ENCODE assay signal across 8 mouse cellular contexts in genomic region chr2:30544782-30545435, GRCm38 (mm10). TPM values are rescaled to one million over a fixed set of nuclear protein-coding genes. Genes with fewer than 3 reads are reported as not detected.
DNase-seq lines count a peak whose midpoint lies in the region; ATAC-seq and TF ChIP-seq lines count a peak whose summit lies in the region.

No protein-coding gene starts in this region.

- H3K4me3 ChIP-seq in bone marrow, adult 2 months (replicated peaks; ENCODE audit: control insufficient read depth, low read depth, low read length): peak overlapping the region; percentile 10
- H3K4me3 ChIP-seq in embryonic facial prominence, embryonic 13.5 days: peak overlapping the region; percentile 34
- no peak overlapping the region; the same call in 1 of the 2 replicates for H3K4me3 ChIP-seq in heart, adult 2 months
- H3K4me3 ChIP-seq in limb, embryonic 10.5 days: peak overlapping the region; percentile 41
- H3K4me3 ChIP-seq in midbrain, embryonic 12.5 days: peak overlapping the region; percentile 16; the same call in 1 of the 2 replicates

- no peaks in the 10 kb centered on the region for H3K9me3 ChIP-seq in embryonic facial prominence, embryonic 13.5 days
- H3K9me3 ChIP-seq in limb, embryonic 10.5 days (replicated peaks): no peaks in the 10 kb centered on the region
- no peaks in the 10 kb centered on the region; the same call in 1 of the 2 replicates for H3K9me3 ChIP-seq in midbrain, embryonic 12.5 days

- no peak for TF ChIP-seq POLR2A in bone marrow, adult 2 months (IDR thresholded peaks at IDR 0.05; ENCODE audit: borderline replicate concordance, control insufficient read depth, low read depth, low read length)
- TF ChIP-seq POLR2A in heart, adult 2 months (IDR thresholded peaks at IDR 0.05; ENCODE audit: insufficient read depth, low read depth, low read length): peak; percentile 66

- H3K27ac ChIP-seq in bone marrow, adult 2 months (ENCODE audit: control insufficient read depth, insufficient read depth, low read depth, low read length, poor library complexity): no peak overlapping the region
- H3K27ac ChIP-seq in embryonic facial prominence, embryonic 13.5 days: peak overlapping the region; percentile 57
- H3K27ac ChIP-seq in heart, adult 2 months: no peak overlapping the region; the same call in 1 of the 2 replicates
- peak overlapping the region; percentile 91 for H3K27ac ChIP-seq in limb, embryonic 10.5 days
- H3K27ac ChIP-seq in midbrain, embryonic 12.5 days (replicated peaks): peak overlapping the region; percentile 43

- WGBS in bone marrow, adult 2 months: 2% methylated on average over 35 of the region's 35 CpGs
- 2% methylated on average over 35 of the region's 35 CpGs for WGBS in embryonic facial prominence, embryonic 13.5 days
- 7% methylated on average over 35 of the region's 35 CpGs for WGBS in heart, adult 2 months
- WGBS in limb, embryonic 10.5 days: 3% methylated on average over 35 of the region's 35 CpGs
- 3% methylated on average over 35 of the region's 35 CpGs for WGBS in midbrain, embryonic 12.5 days

- TF ChIP-seq CTCF in bone marrow, adult 2 months (IDR thresholded peaks at IDR 0.05; ENCODE audit: control insufficient read depth, insufficient read depth, low read length): no peak
- peak; percentile 32 for TF ChIP-seq CTCF in heart, adult 2 months (IDR thresholded peaks at IDR 0.05)

- peak; percentile 90 to 91 for DNase-seq in heart, adult 2 months
- DNase-seq in kidney, adult 18-20 months: peak; percentile 88
- DNase-seq in limb, embryonic 10.5 days (ENCODE audit: low spot score): peak; percentile 97
- peak; percentile 88 for DNase-seq in right cerebral cortex, postnatal 4 days
- DNase-seq in urinary bladder, postnatal 4 days (ENCODE audit: low spot score in 2 of 2): peak; percentile 86

- H3K4me2 ChIP-seq in embryonic facial prominence, embryonic 13.5 days: peak overlapping the region; percentile 66
- H3K4me2 ChIP-seq in midbrain, embryonic 12.5 days (replicated peaks): peak overlapping the region; percentile 44

- 0 out of 2 replicates have a peak, but pooled peaks have one; percentile 56 for TF ChIP-seq EP300 in heart, adult 2 months (IDR thresholded peaks at IDR 0.05; ENCODE audit: insufficient read depth, low read depth, low read length)

- ATAC-seq in embryonic facial prominence, embryonic 13.5 days (ENCODE audit: insufficient number of reproducible peaks, insufficient read depth, low FRiP score, low TSS enrichment, low read depth): peak; percentile 83
- ATAC-seq in midbrain, embryonic 12.5 days (ENCODE audit: low FRiP score, low read depth): peak; percentile 93

- intact Hi-C loops in heart, adult 2 months (cut with DNase I): loop anchor here (5.0 kb wide), 1 partner anchor 103 kb away; no protein-coding TSS in a partner anchor

- peaks cover 1% of the 10 kb centered on the region; the same call in 1 of the 2 replicates for H3K4me1 ChIP-seq in bone marrow, adult 2 months (ENCODE audit: control insufficient read depth, insufficient read depth, low read length)
- H3K4me1 ChIP-seq in embryonic facial prominence, embryonic 13.5 days: peaks cover 35% of the 10 kb centered on the region
- peaks cover 25% of the 10 kb centered on the region for H3K4me1 ChIP-seq in heart, adult 2 months (ENCODE audit: control insufficient read depth, insufficient read depth, low read length)
- peaks cover 69% of the 10 kb centered on the region for H3K4me1 ChIP-seq in limb, embryonic 10.5 days
- H3K4me1 ChIP-seq in midbrain, embryonic 12.5 days: peaks cover 40% of the 10 kb centered on the region

- H3K27me3 ChIP-seq in embryonic facial prominence, embryonic 13.5 days: no peaks in the 10 kb centered on the region
- H3K27me3 ChIP-seq in heart, adult 2 months (ENCODE audit: control insufficient read depth, insufficient read depth, low read length): no peaks in the 10 kb centered on the region
- no peaks in the 10 kb centered on the region for H3K27me3 ChIP-seq in limb, embryonic 10.5 days (ENCODE audit: low read depth, poor library complexity, severe bottlenecking)
- peaks cover 6% of the 10 kb centered on the region for H3K27me3 ChIP-seq in midbrain, embryonic 12.5 days

- peak overlapping the region; percentile 51 for H3K9ac ChIP-seq in embryonic facial prominence, embryonic 13.5 days
- no peak overlapping the region for H3K9ac ChIP-seq in heart, adult 2 months (ENCODE audit: low read depth, low read length)
- no peak overlapping the region for H3K9ac ChIP-seq in midbrain, embryonic 12.5 days (replicated peaks)

- no peaks in the 10 kb centered on the region for H3K36me3 ChIP-seq in embryonic facial prominence, embryonic 13.5 days
- H3K36me3 ChIP-seq in heart, adult 2 months (ENCODE audit: control insufficient read depth, insufficient read depth, low read length): no peaks in the 10 kb centered on the region
- H3K36me3 ChIP-seq in limb, embryonic 10.5 days: no peaks in the 10 kb centered on the region
- no peaks in the 10 kb centered on the region for H3K36me3 ChIP-seq in midbrain, embryonic 12.5 days

- no peaks in the 10 kb centered on the region for H3K79me2 ChIP-seq in heart, adult 2 months (replicated peaks; ENCODE audit: control insufficient read depth, insufficient read depth, low read length)

RNA-seq across cellular contexts. Expression of gene Cstad, which starts 49.9 kb away (rescaled TPM):
- polyA plus RNA-seq in bone marrow, adult 2 months (2011; ENCODE audit: insufficient read depth, insufficient read length, low replicate concordance, missing spikeins): 1.9 TPM in 1 of 2 replicates, not detected in the other
- 1.9 and 2.0 TPM in 2 replicates for polyA plus RNA-seq in embryonic facial prominence, embryonic 13.5 days (2015; fragmentation: Nextera tagmentation; extraction: Ambion mirVana)
- total RNA-seq in heart, adult 2 months (2021): 1 to 10 TPM in 1 of 2 experiments, under 1 TPM in 1; 0.73 to 1.0 TPM
- 0.32 and 0.76 TPM in 2 replicates for polyA plus RNA-seq in heart, adult 2 months (2012; rRNA removed)
- polyA plus RNA-seq in limb, embryonic 10.5 days (2016; fragmentation: Nextera tagmentation; extraction: Ambion mirVana): 0.55 and 0.95 TPM in 2 replicates
- polyA plus RNA-seq in midbrain, embryonic 12.5 days (2016; fragmentation: Nextera tagmentation; extraction: Ambion mirVana): 0.68 and 0.77 TPM in 2 replicates

Comparison
In these comparisons a context has a peak if more than half of its experiments do, and no peak if none do; other contexts are left out.
1. H3K27ac ChIP-seq: peak in embryonic facial prominence, embryonic 13.5 days (single experiment), limb, embryonic 10.5 days (single experiment) and midbrain, embryonic 12.5 days (single experiment); none in bone marrow, adult 2 months (single experiment) and heart, adult 2 months (single experiment).
2. Peak in every context shown above with its lines, with median percentiles within 50 percentile points of each other: DNase-seq.